Mouse (Mus musculus): ENCODE data around the gene Dmp1.

Dmp1 gene

GRCm38 (mm10) chr5:104263014-104263776 lies 60.8 kb downstream of the Dmp1 start:
- no peak for DNase-seq (ENCODE audit: low read depth)

All from 416B (cell line).